Mouse (Mus musculus) MEL (cell line): ENCODE data around the gene Fbl.

Source experiments
- CHD2 ChIP-seq: IDR thresholded peaks from 2 replicates; pipeline ENCODE4 v1.6.1; 2011; ENCODE audit warnings: low read length, improper control_type of control experiment
- CTCF ChIP-seq, 3 experiments: IDR thresholded peaks in 2 of 3; conservative IDR thresholded peaks in 1 of 3; 2 replicates each; pipeline ENCODE4 v1.5.1; 2011 to 2012; ENCODE audit warnings: low read length in 3 of 3, low read depth in 2 of 3, mild to moderate bottlenecking in 2 of 3, improper control_type of control experiment in 1 of 3, inconsistent platforms in 1 of 3, mixed read lengths in 1 of 3, moderate library complexity in 1 of 3; ENCODE audit not compliant: control insufficient read depth in 1 of 3, insufficient read depth in 1 of 3, poor library complexity in 1 of 3, severe bottlenecking in 1 of 3
- E2F4 ChIP-seq: IDR thresholded peaks from 2 replicates; pipeline ENCODE4 v1.6.1; 2011; ENCODE audit warnings: low read depth, low read length, improper control_type of control experiment, borderline replicate concordance
- EP300 ChIP-seq, 2 experiments: IDR thresholded peaks; 2 replicates each; pipeline ENCODE4 v1.6.1; 2011; ENCODE audit warnings: improper control_type of control experiment in 2 of 2, low read length in 2 of 2, low read depth in 1 of 2, mild to moderate bottlenecking in 1 of 2
- MAFK ChIP-seq: IDR thresholded peaks from 2 replicates; pipeline ENCODE4 v1.6.1; 2011; ENCODE audit warnings: low read depth, mild to moderate bottlenecking, low read length, improper control_type of control experiment, borderline replicate concordance
- MAX ChIP-seq: IDR thresholded peaks from 2 replicates; pipeline ENCODE4 v1.6.1; 2011; ENCODE audit warnings: low read length, improper control_type of control experiment
- MYC ChIP-seq: IDR thresholded peaks from 2 replicates; pipeline ENCODE4 v1.6.1; 2011; ENCODE audit warnings: low read depth, mild to moderate bottlenecking, low read length, improper control_type of control experiment, moderate library complexity
- NELFE ChIP-seq: IDR thresholded peaks from 2 replicates; pipeline ENCODE4 v1.6.1; 2011; ENCODE audit warnings: low read depth, low read length, improper control_type of control experiment
- NRF1 ChIP-seq: IDR thresholded peaks from 2 replicates; pipeline ENCODE4 v1.6.1; 2014; ENCODE audit warnings: low read depth, mild to moderate bottlenecking, inconsistent platforms, low read length, improper control_type of control experiment, moderate library complexity; ENCODE audit not compliant: poor library complexity, insufficient read depth, severe bottlenecking
- POLR2A ChIP-seq, 2 experiments: IDR thresholded peaks; 2 replicates each; pipeline ENCODE4 v1.6.1; 2011 to 2012; ENCODE audit warnings: low read length in 2 of 2, mild to moderate bottlenecking in 2 of 2, control low read depth in 1 of 2, improper control_type of control experiment in 1 of 2, low read depth in 1 of 2, moderate library complexity in 1 of 2; ENCODE audit not compliant: control insufficient read depth in 1 of 2, insufficient read depth in 1 of 2, poor library complexity in 1 of 2
- TCF12 ChIP-seq: IDR thresholded peaks from 2 replicates; pipeline ENCODE4 v1.6.1; 2014; ENCODE audit warnings: low read depth, mild to moderate bottlenecking, inconsistent platforms, low read length, improper control_type of control experiment, moderate library complexity
- ZNF384 ChIP-seq: IDR thresholded peaks from 2 replicates; pipeline ENCODE4 v1.6.1; 2012; ENCODE audit warnings: low read depth, mild to moderate bottlenecking, inconsistent platforms, low read length, improper control_type of control experiment

DNA sequence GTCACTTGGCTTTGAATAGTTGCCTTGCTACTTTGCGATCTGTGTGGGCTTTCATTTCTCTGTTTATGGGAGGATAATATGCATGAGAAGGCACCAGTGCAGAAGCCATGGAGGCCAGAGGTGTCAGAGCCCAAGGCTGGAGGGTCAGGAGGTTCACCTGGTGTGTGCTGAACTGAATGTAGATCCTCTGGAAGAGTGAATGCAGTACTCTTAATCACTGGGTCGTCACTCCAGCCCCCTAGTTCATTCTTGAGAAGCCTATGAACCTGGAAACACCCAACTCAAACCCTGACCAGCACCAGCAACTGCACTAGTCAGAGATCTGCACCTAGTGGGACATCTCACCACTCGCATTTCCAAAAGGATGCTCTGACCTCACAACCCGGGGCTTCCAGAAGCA is 29.5 kb downstream of the Fbl start:
- TF ChIP-seq MAX (no peak), POLR2A (IDR thresholded peaks at IDR 0.05; ENCODE audit: control insufficient read depth in 1 of 2, insufficient read depth in 1 of 2, low read depth in 1 of 2, low read length in 2 of 2, poor library complexity in 1 of 2) (no peak), NELFE (no peak), MAFK (no peak), CTCF (IDR thresholded peaks at IDR 0.05 in 2 of 3, conservative IDR thresholded peaks at IDR 0.05 in 1 of 3; ENCODE audit: control insufficient read depth in 1 of 3, insufficient read depth in 1 of 3, low read depth in 2 of 3, low read length in 3 of 3, poor library complexity in 1 of 3, severe bottlenecking in 1 of 3) (no peak), E2F4 (no peak), NRF1 (no peak), CHD2 (no peak), MYC (no peak), ZNF384 (no peak), EP300 (IDR thresholded peaks at IDR 0.05; ENCODE audit: low read depth in 1 of 2, low read length in 2 of 2) (no peak), TCF12 (no peak)
